Mouse (Mus musculus): Measurements from ENCODE around the gene Nme6.

Gene Nme6

DNA sequence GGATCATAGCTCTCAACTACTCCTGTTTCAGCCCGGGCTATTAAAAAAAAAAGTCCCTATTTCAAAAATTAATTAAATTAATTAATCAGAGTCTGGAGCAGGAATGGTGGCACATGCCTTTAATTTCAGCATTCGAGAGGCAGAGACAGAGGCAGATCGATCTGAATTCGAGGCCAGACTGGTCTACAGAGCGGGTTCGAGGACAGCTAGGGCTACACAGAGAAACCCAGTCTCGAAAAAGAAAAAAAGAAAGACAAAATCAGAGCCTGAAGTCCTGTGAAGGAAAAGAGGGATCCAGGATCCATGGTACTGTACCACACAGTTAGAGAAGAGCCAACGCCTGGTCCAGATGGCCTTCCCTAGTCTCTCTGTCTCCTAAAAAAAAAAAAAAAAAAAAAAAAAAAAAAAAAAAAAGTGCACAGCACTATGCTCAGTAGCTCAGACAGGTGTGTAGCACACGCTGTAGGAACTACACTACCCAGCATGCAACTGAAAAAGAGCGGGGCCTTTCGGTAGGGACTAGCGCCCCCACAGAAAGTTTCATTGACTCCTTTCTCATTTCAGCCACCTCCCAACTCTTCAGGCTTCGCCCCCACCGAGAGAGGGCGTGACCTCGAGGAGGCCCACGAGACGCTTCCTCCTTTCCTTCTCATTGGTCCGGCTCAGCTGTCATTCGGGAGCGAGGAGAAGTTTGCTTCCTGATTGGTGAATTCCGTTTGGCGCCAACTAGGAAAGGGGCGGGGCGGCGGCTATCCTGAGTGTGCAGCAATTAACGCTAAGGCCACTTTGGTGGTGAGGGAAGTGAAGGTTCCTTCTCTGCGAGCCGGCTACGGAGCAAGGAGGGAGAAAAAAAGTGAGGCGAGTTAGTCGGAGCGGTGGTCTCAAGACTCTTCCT, 42.5 kb downstream of the Nme6 start, which contains the start of gene Cdc25a:
Gene Cdc25a (plus strand): TSS at position 783 of the 895 bp plus-strand sequence.
- peak; percentile 99 for DNase-seq

DNA sequence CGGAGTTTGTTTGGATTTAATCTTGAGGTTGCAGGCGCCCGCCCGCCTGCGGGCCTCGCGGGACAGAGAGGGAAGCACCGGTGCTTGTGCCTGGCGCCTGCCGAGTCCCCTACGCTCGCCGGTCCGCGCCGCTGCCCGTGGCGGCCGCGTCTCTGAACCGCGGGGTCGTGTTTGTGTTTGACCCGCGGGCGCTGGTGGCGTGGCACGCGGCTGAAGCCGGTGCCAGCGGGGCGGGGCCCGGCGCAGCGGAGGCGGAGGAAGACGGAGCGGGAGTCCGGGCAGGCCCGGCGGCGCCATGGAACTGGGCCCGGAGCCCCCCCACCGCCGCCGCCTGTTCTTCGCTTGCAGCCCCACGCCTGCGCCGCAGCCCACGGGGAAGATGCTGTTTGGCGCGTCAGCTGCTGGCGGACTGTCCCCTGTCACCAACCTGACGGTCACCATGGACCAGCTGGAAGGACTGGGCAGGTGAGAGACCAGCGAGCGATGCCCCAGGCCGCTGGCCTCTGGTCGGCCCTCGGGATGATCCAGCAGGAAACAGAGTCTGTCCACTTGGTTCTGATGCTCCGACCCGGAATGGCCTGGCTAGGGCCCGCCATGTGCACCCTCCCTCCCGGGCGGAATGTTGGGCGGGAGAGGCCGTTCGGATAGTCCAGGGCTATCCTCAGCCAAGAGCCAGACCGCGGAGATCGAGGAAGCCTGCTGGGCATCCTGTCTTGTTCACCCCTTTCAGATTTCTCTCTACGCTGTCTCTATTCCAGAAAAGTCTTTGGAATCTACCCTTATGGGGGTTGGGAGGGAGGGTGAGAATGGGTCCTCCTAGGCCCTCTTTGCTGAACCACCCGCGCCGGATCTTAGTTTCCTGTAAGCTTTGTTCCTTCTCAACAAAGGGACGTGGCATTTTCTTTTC, 43.4 kb downstream of the Nme6 start:
- no peak for DNase-seq

DNA sequence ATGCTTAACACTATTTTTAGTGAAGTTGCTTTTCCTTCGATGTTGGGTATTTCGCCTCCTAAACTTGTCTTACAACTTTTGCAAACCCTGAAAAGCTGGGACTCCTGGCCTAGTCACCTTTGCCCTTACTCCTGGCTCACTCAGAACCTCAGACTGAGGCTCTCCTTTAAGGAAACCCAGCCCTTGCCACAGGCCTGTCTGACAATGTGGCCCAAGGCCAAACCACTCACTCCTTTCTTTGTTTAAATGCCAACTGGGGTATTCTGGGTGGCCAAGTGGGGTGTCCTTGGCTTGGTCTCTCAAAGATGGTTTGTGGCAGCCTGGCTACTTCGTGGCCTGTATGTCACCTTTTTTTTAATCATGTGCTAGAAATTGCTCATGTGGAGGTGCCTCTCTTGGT, 44.2 kb downstream of the Nme6 start:
- peak; percentile 46 for DNase-seq

DNA sequence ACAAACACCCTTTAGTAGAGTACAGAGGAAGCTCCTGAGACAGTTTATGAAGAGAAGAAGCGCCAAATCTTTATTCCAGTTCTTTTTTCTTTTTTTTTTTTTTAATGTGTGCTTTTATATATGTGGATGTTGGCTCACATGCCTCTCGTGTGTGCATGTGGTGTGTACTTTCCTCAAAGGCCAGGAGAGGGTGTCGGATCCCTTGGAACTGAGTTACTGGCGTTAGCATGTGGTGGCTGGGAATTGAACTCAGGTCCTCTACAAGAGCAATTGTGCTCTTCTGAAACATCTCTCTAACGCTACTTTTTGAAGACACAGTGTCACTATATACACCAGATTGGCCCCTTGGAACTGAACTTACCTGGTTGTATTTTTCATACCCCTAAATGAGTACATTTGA, 45.1 kb downstream of the Nme6 start:
- DNase-seq = no peak

DNA sequence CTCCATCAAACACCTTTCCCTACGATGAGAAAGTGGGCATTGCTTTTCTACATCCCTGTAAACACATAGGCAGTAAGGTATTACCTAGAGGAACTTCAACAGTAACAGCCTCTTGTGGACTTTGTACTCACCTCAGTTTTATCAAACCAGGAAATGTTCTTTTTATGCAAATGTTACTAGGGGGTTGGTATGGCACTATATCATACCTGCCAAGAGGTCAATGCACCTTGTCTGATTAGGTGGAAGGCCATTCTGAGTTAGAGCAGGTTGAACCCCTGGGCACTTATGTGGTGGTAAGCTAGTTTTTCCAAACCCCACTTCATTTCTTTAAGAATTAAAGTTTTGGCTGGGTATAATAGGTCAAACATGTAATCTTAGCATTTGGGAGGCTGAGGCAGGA, 46.8 kb downstream of the Nme6 start:
- DNase-seq = no peak

DNA sequence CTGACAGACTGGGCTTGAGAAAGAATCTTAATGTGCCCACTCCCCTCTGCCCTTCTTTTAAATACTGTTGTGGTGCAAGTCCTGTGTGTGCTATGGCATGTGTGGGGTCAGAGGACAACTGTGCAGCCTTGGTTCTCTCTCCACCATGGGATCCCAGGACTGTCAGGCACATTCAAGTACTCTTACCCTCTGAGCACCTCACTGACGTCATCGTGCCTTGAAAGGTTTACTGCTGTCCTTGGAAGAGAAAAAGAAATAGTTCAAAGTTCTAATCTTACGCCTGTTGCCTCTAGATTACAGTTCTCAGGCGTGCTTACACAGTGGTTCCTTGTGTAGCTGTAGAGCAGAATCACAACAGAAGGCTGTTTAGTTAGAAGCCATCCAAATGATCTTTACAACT, 53.7 kb downstream of the Nme6 start:
- peak; percentile 30 for DNase-seq

DNA sequence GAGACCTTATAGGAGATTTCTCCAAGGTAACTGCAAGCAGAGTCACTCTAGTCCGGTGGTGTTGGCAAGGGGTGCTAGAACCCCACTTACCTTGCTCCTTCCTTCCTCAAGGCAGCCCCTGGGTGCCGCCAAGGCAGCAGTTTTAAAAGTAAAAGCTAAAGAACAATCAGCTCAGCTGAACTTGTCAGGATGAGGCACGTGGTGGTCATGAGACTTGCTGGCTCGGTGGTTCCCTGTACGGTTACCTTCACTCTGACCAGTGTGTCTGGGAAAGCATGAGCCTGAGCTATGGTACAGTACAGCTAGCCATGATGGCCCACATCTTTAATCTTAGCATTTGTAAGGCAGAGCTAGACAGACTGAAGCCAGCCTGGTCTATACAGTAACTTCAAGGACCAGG, 54.8 kb downstream of the Nme6 start:
- DNase-seq = peak; percentile 51

DNA sequence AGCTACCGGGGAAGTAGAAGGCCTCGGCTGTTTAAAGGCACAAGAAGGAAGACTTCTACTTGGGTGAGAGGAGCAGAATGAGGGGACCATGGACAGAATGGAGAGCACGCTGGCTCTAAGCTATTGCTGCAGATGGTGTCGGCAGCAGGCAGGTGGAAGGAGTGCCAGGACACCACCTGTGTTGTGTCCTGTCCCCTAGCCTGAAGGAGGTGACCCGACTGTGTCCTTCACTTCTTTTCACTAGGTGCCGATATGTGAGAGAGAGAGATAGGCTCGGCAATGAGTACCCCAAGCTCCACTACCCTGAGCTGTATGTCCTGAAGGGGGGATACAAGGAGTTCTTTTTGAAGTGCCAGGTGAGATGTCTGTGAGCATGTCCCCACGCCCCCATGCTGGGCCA, 59.0 kb downstream of the Nme6 start:
- DNase-seq = no peak
